ENCODE assay signal across 14 mouse cellular contexts in genomic region chr6:125447205-125447604, GRCm38 (mm10). TPM values are rescaled to one million over a fixed set of nuclear protein-coding genes. Genes with fewer than 3 reads are reported as not detected.
A peak's percentile ranks its signal among the peaks of the same experiment; 100 is the strongest.
DNase-seq lines count a peak whose midpoint lies in the region; ATAC-seq and TF ChIP-seq lines count a peak whose summit lies in the region.
"Had no signal": no experiment of that assay in that cellular context is flagged by ENCODE, and none has a peak within 500 bp of the region (broad histone marks: within the 10 kb centered on the region; RNA-seq: fewer than 3 reads in every experiment).

No protein-coding gene starts in this region.

- H3K4me1 ChIP-seq in hindbrain, postnatal 0 days (ENCODE audit: insufficient read depth, low read length): no peaks in the 10 kb centered on the region
- H3K4me1 ChIP-seq in hindbrain, embryonic 11.5 days (replicated peaks; ENCODE audit: control insufficient read depth, insufficient read depth, low read length): no peaks in the 10 kb centered on the region
- H3K4me1 ChIP-seq in ES-E14 (ENCODE audit: control insufficient read depth in 2 of 2, insufficient read depth in 2 of 2, low read length in 2 of 2, poor library complexity in 1 of 2): peaks cover 13 to 28% of the 10 kb centered on the region in 2 experiments
- peaks cover 21% of the 10 kb centered on the region for H3K4me1 ChIP-seq in embryonic facial prominence, embryonic 13.5 days
- H3K4me1 ChIP-seq in limb, embryonic 15.5 days: peaks cover 14% of the 10 kb centered on the region
- H3K4me1 ChIP-seq: liver, embryonic 12.5 days; neural tube, embryonic 13.5 days had no signal

- 38% methylated on average over 4 of the region's 4 CpGs for WGBS in hindbrain, postnatal 0 days
- 44% methylated on average over 4 of the region's 4 CpGs for WGBS in hindbrain, embryonic 11.5 days
- 15% methylated on average over 4 of the region's 4 CpGs for WGBS in embryonic facial prominence, embryonic 13.5 days
- 32% methylated on average over 4 of the region's 4 CpGs for WGBS in limb, embryonic 15.5 days

- no peaks in the 10 kb centered on the region for H3K9me3 ChIP-seq in hindbrain, postnatal 0 days (ENCODE audit: low read length)
- H3K9me3 ChIP-seq in hindbrain, embryonic 11.5 days (ENCODE audit: control insufficient read depth, low read length): no peaks in the 10 kb centered on the region
- no peaks in the 10 kb centered on the region for H3K9me3 ChIP-seq in ES-E14 (ENCODE audit: control insufficient read depth, insufficient read depth, low read depth, low read length)
- no peaks in the 10 kb centered on the region for H3K9me3 ChIP-seq in embryonic facial prominence, embryonic 13.5 days
- no peaks in the 10 kb centered on the region for H3K9me3 ChIP-seq in limb, embryonic 15.5 days
- H3K9me3 ChIP-seq: liver, embryonic 12.5 days; megakaryocyte, embryonic 14.5 days; neural tube, embryonic 13.5 days had no signal

- intact Hi-C loops in gastrocnemius, postnatal 14 days (cut with DNase I; ENCODE audit: low total_unique reads): no loop called here

- no peaks in the 10 kb centered on the region for H3K36me3 ChIP-seq in hindbrain, postnatal 0 days (ENCODE audit: insufficient read depth, low read length)
- no peaks in the 10 kb centered on the region for H3K36me3 ChIP-seq in hindbrain, embryonic 11.5 days (ENCODE audit: control insufficient read depth, insufficient read depth, low read length)
- no peaks in the 10 kb centered on the region for H3K36me3 ChIP-seq in ES-E14 (ENCODE audit: control insufficient read depth, insufficient read depth, low read length, poor library complexity, severe bottlenecking)
- H3K36me3 ChIP-seq in embryonic facial prominence, embryonic 13.5 days: no peaks in the 10 kb centered on the region
- no peaks in the 10 kb centered on the region for H3K36me3 ChIP-seq in limb, embryonic 15.5 days
- H3K36me3 ChIP-seq: liver, embryonic 12.5 days; neural tube, embryonic 13.5 days had no signal

- in situ Hi-C loops in ES-E14 (cut with MboI; ENCODE audit: low sequenced_read_pairs in 2 of 2, unreplicated experiment in 2 of 2): no loop called here

- H3K9ac ChIP-seq in hindbrain, postnatal 0 days (replicated peaks; ENCODE audit: low read length): no peak overlapping the region
- H3K9ac ChIP-seq in hindbrain, embryonic 11.5 days (ENCODE audit: low read depth, low read length): no peak overlapping the region
- H3K9ac ChIP-seq in ES-E14 (ENCODE audit: insufficient read depth, low read depth, low read length, poor library complexity, severe bottlenecking): peak overlapping the region; percentile 31; the same call in 1 of the 2 replicates
- H3K9ac ChIP-seq in embryonic facial prominence, embryonic 13.5 days: no peak overlapping the region
- no peak overlapping the region for H3K9ac ChIP-seq in limb, embryonic 15.5 days
- H3K9ac ChIP-seq: liver, embryonic 12.5 days; neural tube, embryonic 13.5 days had no signal

- ATAC-seq in hindbrain, postnatal 0 days: peak; percentile 70
- no peak for ATAC-seq in hindbrain, embryonic 11.5 days (ENCODE audit: low FRiP score)
- no peak for ATAC-seq in embryonic facial prominence, embryonic 13.5 days (ENCODE audit: insufficient number of reproducible peaks, insufficient read depth, low FRiP score, low TSS enrichment, low read depth)
- 0 out of 2 replicates have a peak, but pooled peaks have one; percentile 44 for ATAC-seq in limb, embryonic 15.5 days (ENCODE audit: insufficient number of reproducible peaks, low FRiP score, low TSS enrichment, low read depth)
- ATAC-seq: forebrain, embryonic 14.5 days; liver, embryonic 12.5 days had no signal

- H3K4me3 ChIP-seq in hindbrain, postnatal 0 days (ENCODE audit: low read length): no peak overlapping the region
- H3K4me3 ChIP-seq in hindbrain, embryonic 11.5 days (ENCODE audit: low read depth, low read length): no peak overlapping the region
- H3K4me3 ChIP-seq in ES-E14 (ENCODE audit: insufficient read depth in 1 of 2, low read depth in 1 of 2, low read length in 2 of 2, poor library complexity in 1 of 2, severe bottlenecking in 1 of 2): no peak overlapping the region
- H3K4me3 ChIP-seq in embryonic facial prominence, embryonic 13.5 days: no peak overlapping the region
- H3K4me3 ChIP-seq in limb, embryonic 15.5 days: no peak overlapping the region
- H3K4me3 ChIP-seq: liver, embryonic 12.5 days; megakaryocyte, embryonic 14.5 days; neural tube, embryonic 13.5 days had no signal

- no peak overlapping the region for H3K4me2 ChIP-seq in hindbrain, postnatal 0 days (ENCODE audit: low read depth, low read length)
- H3K4me2 ChIP-seq in hindbrain, embryonic 11.5 days (replicated peaks; ENCODE audit: low read depth, low read length): no peak overlapping the region
- H3K4me2 ChIP-seq in embryonic facial prominence, embryonic 13.5 days: no peak overlapping the region
- H3K4me2 ChIP-seq in limb, embryonic 15.5 days: no peak overlapping the region
- H3K4me2 ChIP-seq: liver, embryonic 12.5 days; neural tube, embryonic 13.5 days had no signal

- H3K27me3 ChIP-seq in hindbrain, postnatal 0 days (ENCODE audit: insufficient read depth, low read length): no peaks in the 10 kb centered on the region
- no peaks in the 10 kb centered on the region for H3K27me3 ChIP-seq in hindbrain, embryonic 11.5 days (ENCODE audit: control insufficient read depth, insufficient read depth, low read length)
- H3K27me3 ChIP-seq in embryonic facial prominence, embryonic 13.5 days: no peaks in the 10 kb centered on the region
- H3K27me3 ChIP-seq in limb, embryonic 15.5 days: no peaks in the 10 kb centered on the region
- H3K27me3 ChIP-seq: liver, embryonic 12.5 days; neural tube, embryonic 13.5 days had no signal

- TF ChIP-seq CTCF in hindbrain, postnatal 0 days (IDR thresholded peaks at IDR 0.05; ENCODE audit: low read depth): no peak

- DNase-seq in hindbrain, postnatal 0 days (ENCODE audit: low spot score): peak; percentile 25
- no peak for DNase-seq in hindbrain, embryonic 11.5 days (ENCODE audit: low spot score)
- no peak for DNase-seq in ES-E14 (ENCODE audit: low read depth, low spot score)
- DNase-seq in gastrocnemius, postnatal 14 days: no peak
- DNase-seq in heart, adult 18-20 months: no peak
- DNase-seq in layer of hippocampus, adult 9-11 months: no peak
- DNase-seq: cerebellum, postnatal 25 days; right cerebral cortex, postnatal 14 days had no signal

- no peak overlapping the region for H3K27ac ChIP-seq in hindbrain, postnatal 0 days
- no peak overlapping the region for H3K27ac ChIP-seq in hindbrain, embryonic 11.5 days (ENCODE audit: low read depth, low read length)
- H3K27ac ChIP-seq in ES-E14 (ENCODE audit: insufficient read depth, low read depth, low read length, poor library complexity, severe bottlenecking): peak overlapping the region; percentile 84
- peak overlapping the region; percentile 63 for H3K27ac ChIP-seq in embryonic facial prominence, embryonic 13.5 days
- H3K27ac ChIP-seq in limb, embryonic 15.5 days: no peak overlapping the region
- H3K27ac ChIP-seq: liver, embryonic 12.5 days; neural tube, embryonic 13.5 days had no signal

TF ChIP-seq in ES-E14, 5 proteins besides CTCF, POLR2A, EP300 and RAD21:
- TF ChIP-seq MAFK (IDR thresholded peaks at IDR 0.05; ENCODE audit: insufficient read depth, low read depth, low read length): no peak
- TF ChIP-seq ZNF384 (IDR thresholded peaks at IDR 0.05; ENCODE audit: low read depth, low read length): no peak
- no peak for TF ChIP-seq CHD2 (IDR thresholded peaks at IDR 0.05; ENCODE audit: low read depth, low read length)

RNA-seq across cellular contexts. Expression of gene Cd9, which starts 47.4 kb away (rescaled TPM):
- total RNA-seq in hindbrain, postnatal 0 days (2014; rRNA removed): 62.5 and 80.5 TPM in 2 replicates
- polyA plus RNA-seq in hindbrain, postnatal 0 days (2015; fragmentation: Nextera tagmentation; extraction: Ambion mirVana): 158 and 183 TPM in 2 replicates
- 42.6 and 45.9 TPM in 2 replicates for polyA plus RNA-seq in hindbrain, embryonic 11.5 days (2014; fragmentation: Nextera tagmentation; extraction: Ambion mirVana)
- 228 and 374 TPM in 2 replicates for total RNA-seq in ES-E14 (2012; rRNA removed)
- polyA plus RNA-seq in embryonic facial prominence, embryonic 13.5 days (2015; fragmentation: Nextera tagmentation; extraction: Ambion mirVana): 160 and 189 TPM in 2 replicates
- 490 and 511 TPM in 2 replicates for polyA plus RNA-seq in limb, embryonic 15.5 days (2015; fragmentation: Nextera tagmentation; extraction: Ambion mirVana)
- total RNA-seq in gastrocnemius, postnatal 14 days (2021): 10 to 100 TPM; 47.6 to 76.0 TPM
- total RNA-seq in heart, adult 18-20 months (2021): 10 to 100 TPM; 49.9 to 50.4 TPM

Comparison
In these comparisons a context has a peak if more than half of its experiments do, and no peak if none do; other contexts are left out.
1. ATAC-seq: peak in hindbrain, postnatal 0 days (single experiment) and limb, embryonic 15.5 days (single experiment); none in hindbrain, embryonic 11.5 days (single experiment) and embryonic facial prominence, embryonic 13.5 days (single experiment).
2. H3K27ac ChIP-seq: peak in ES-E14 (single experiment) and embryonic facial prominence, embryonic 13.5 days (single experiment); none in hindbrain, postnatal 0 days (single experiment), hindbrain, embryonic 11.5 days (single experiment) and limb, embryonic 15.5 days (single experiment).